Comparison of ENCODE assay signal across 14 mouse cellular contexts in genomic region chr16:28303889-28304288, GRCm38 (mm10).
"Had no signal": no experiment of that assay in that cellular context is flagged by ENCODE, and none has a peak within 500 bp of the region (broad histone marks: within the 10 kb centered on the region; RNA-seq: fewer than 3 reads in every experiment).

No protein-coding gene starts in this region.

- ATAC-seq: midbrain, embryonic 13.5 days had no signal

- H3K9me3 ChIP-seq: kidney, embryonic 15.5 days; limb, embryonic 13.5 days; midbrain, embryonic 13.5 days; neural tube, embryonic 13.5 days had no signal

- H3K4me3 ChIP-seq: kidney, embryonic 15.5 days; limb, embryonic 13.5 days; midbrain, embryonic 13.5 days; neural tube, embryonic 13.5 days had no signal

- H3K4me2 ChIP-seq: kidney, embryonic 15.5 days; limb, embryonic 13.5 days; midbrain, embryonic 13.5 days; neural tube, embryonic 13.5 days had no signal

- H3K36me3 ChIP-seq: kidney, embryonic 15.5 days; limb, embryonic 13.5 days; midbrain, embryonic 13.5 days; neural tube, embryonic 13.5 days had no signal

- H3K9ac ChIP-seq: kidney, embryonic 15.5 days; limb, embryonic 13.5 days; liver, embryonic 14.5 days; midbrain, embryonic 13.5 days; neural tube, embryonic 13.5 days had no signal

- H3K4me1 ChIP-seq: kidney, embryonic 15.5 days; limb, embryonic 13.5 days; midbrain, embryonic 13.5 days; neural tube, embryonic 13.5 days had no signal

- H3K27ac ChIP-seq: kidney, embryonic 15.5 days; limb, embryonic 13.5 days; liver, embryonic 14.5 days; midbrain, embryonic 13.5 days; neural tube, embryonic 13.5 days had no signal

- DNase-seq: kidney, postnatal 14 days; layer of hippocampus, adult 9-11 months; layer of hippocampus, postnatal 36 days; lung, adult 18-20 months; retina, postnatal 1 day; right cerebral cortex, postnatal 4 days; spleen, adult 18-20 months; thymus, adult 18-20 months; thymus, postnatal 14 days had no signal

- H3K27me3 ChIP-seq: kidney, embryonic 15.5 days; limb, embryonic 13.5 days; midbrain, embryonic 13.5 days; neural tube, embryonic 13.5 days had no signal
